Mouse (Mus musculus) CH12.LX (cell line): Measurements from ENCODE around the gene Lix1l.

Source experiments
- CTCF ChIP-seq, 2 experiments: IDR thresholded peaks in 1 of 2; conservative IDR thresholded peaks in 1 of 2; 2 replicates each; pipeline ENCODE4 v1.5.1; 2011 to 2012; ENCODE audit warnings: low read depth in 2 of 2, low read length in 2 of 2, improper control_type of control experiment in 1 of 2, inconsistent platforms in 1 of 2, mild to moderate bottlenecking in 1 of 2, moderate library complexity in 1 of 2
- EP300 ChIP-seq: IDR thresholded peaks from 2 replicates; pipeline ENCODE4 v1.6.1; 2011; ENCODE audit warnings: low read length, improper control_type of control experiment
- MAFK ChIP-seq: IDR thresholded peaks from 2 replicates; pipeline ENCODE4 v1.6.1; 2011; ENCODE audit warnings: low read length, improper control_type of control experiment; ENCODE audit not compliant: insufficient replicate concordance
- MXI1 ChIP-seq: IDR thresholded peaks from 2 replicates; pipeline ENCODE4 v1.6.1; 2011; ENCODE audit warnings: mild to moderate bottlenecking, low read depth, low read length, improper control_type of control experiment
- NRF1 ChIP-seq: IDR thresholded peaks from 2 replicates; pipeline ENCODE4 v1.6.1; 2014; ENCODE audit warnings: low read depth, mild to moderate bottlenecking, inconsistent platforms, low read length, improper control_type of control experiment, moderate library complexity
- PAX5 ChIP-seq: IDR thresholded peaks from 2 replicates; pipeline ENCODE4 v1.6.1; 2012; ENCODE audit warnings: low read length, inconsistent platforms, mixed read lengths
- POLR2A ChIP-seq: IDR thresholded peaks from 2 replicates; pipeline ENCODE4 v1.6.1; 2011; ENCODE audit warnings: low read depth, mild to moderate bottlenecking, improper control_type of control experiment, low read length
- POLR2AphosphoS2 ChIP-seq: IDR thresholded peaks from 2 replicates; pipeline ENCODE4 v1.6.1; 2011; ENCODE audit warnings: low read depth, low read length, improper control_type of control experiment
- RCOR1 ChIP-seq: conservative IDR thresholded peaks from 2 replicates; pipeline ENCODE4 v1.6.1; 2012; ENCODE audit warnings: low read depth, mild to moderate bottlenecking, inconsistent platforms, low read length, improper control_type of control experiment
- SIN3A ChIP-seq: IDR thresholded peaks from 2 replicates; pipeline ENCODE4 v1.6.1; 2012; ENCODE audit warnings: low read length, improper control_type of control experiment, inconsistent platforms
- USF1 ChIP-seq: IDR thresholded peaks from 2 replicates; pipeline ENCODE4 v1.6.1; 2014; ENCODE audit warnings: low read depth, mild to moderate bottlenecking, inconsistent platforms, low read length, improper control_type of control experiment
- USF2 ChIP-seq: conservative IDR thresholded peaks from 2 replicates; pipeline ENCODE4 v1.6.1; 2011; ENCODE audit warnings: low read depth, low read length, improper control_type of control experiment
- ZC3H11A ChIP-seq: IDR thresholded peaks from 2 replicates; pipeline ENCODE4 v1.6.1; 2012; ENCODE audit warnings: low read depth, mild to moderate bottlenecking, inconsistent platforms, low read length, improper control_type of control experiment
- ZNF384 ChIP-seq: IDR thresholded peaks from 2 replicates; pipeline ENCODE4 v1.6.1; 2012; ENCODE audit warnings: low read depth, low read length, improper control_type of control experiment, inconsistent platforms

GRCm38 (mm10) chr3:96573611-96574511 lies 27.1 kb upstream of the Lix1l start:
- TF ChIP-seq ZC3H11A (no peak), PAX5 (no peak), MAFK (no peak), POLR2A (no peak), CTCF (conservative IDR thresholded peaks at IDR 0.05 in 1 of 2, IDR thresholded peaks at IDR 0.05 in 1 of 2; ENCODE audit: low read depth in 2 of 2, low read length in 2 of 2) (no peak), NRF1 (no peak), USF2 (no peak), USF1 (no peak), RCOR1 (no peak), EP300 (no peak), MXI1 (no peak), SIN3A (no peak), POLR2AphosphoS2 (no peak), ZNF384 (no peak)
